Mouse (Mus musculus) right cerebral cortex, postnatal 10 days (tissue): ENCODE data around the gene 8030411F24Rik.
A peak's percentile ranks its signal among the peaks of the same experiment; 100 is the strongest.
"Not testable (repeated sequence)": the region's sequence is repeated elsewhere in the genome, so short reads cannot be mapped to it uniquely, and the experiment has no call there.

Experiments
- DNase-seq, 2 experiments: peaks; one replicate each; pipeline ENCODE4 v3.0.0; 2021; ENCODE audit warnings: low spot score in 2 of 2

Gene 8030411F24Rik

DNA sequence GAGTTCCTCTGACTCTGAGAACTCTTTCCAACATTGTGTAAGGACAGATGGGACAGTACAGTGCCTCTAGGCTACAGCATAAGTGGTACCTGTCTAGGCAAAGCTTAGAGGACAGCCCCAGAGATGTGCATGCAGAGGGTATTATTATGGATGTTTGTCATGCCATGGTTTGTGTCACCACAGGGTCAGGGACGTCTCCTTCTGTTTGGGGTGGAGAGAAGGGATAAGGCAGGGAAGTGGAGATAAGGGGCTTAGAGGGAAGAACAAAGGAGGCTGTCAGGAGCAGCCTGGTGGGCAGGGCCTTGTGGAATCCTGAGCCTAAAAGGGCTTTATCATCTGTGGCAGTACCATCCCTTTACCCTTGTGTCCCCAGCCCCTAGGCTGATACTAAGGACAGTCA, at the start of gene 8030411F24Rik:
TSS of gene 8030411F24Rik (plus strand) at position 301 of the 400 bp plus-strand sequence.
- DNase-seq: no peak

DNA sequence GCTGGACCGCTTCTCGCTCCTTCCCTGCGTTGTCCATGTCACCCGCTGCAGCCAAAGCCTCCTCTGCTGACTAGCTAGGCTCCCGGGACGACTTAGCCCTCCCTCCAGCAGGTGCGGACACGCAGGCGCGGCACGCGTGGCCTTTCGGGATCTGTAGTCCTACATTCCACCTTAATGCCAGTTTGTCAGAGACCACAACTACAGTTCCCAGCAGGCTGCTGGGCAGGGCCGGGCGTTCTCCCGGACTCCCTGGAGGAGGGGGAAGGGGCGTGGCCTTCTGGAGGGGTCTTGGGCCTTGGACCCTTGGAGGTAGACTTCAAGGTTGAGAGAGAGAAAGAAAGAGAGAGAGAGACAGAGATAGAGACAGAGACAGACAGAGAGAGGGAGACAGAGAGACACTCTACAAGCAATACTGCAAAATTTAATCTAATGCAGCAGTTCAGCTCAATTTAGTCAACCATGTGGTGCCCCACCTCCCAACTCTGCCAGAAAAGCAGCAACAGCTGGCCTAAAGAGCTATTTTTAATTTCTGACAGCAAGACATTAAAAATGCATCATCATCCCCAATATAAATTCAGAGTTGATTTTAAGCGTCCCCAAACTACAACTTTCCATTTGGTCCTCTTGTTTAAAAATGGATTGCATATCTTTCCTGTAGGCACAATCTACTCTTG, 49.3 kb upstream of the 8030411F24Rik start, which contains the start of gene Napb:
TSS of gene Napb (minus strand) at position 141 of the 674 bp plus-strand sequence.
- DNase-seq: peak; percentile 97 to 98

DNA sequence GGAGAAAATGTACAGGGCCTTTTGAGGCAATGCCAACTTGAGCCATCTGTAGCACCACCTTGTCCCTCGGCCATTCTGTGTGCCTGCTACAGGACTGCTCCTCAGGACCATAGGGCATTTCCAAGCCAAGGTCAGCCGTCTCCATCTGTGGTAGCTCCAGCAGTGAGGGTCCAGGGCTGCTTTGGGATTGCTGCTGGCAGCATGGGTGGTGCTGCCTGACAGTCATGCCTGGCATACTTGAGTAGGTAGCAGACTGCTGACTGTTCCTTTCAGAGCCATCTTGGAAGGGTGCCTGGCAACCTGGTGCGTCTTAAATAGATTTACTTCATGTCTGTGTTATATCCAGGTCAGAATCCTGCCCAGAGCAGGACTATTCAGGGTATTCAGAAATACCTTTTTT, 38.8 kb upstream of the 8030411F24Rik start:
- DNase-seq: peak; percentile 60 to 74

DNA sequence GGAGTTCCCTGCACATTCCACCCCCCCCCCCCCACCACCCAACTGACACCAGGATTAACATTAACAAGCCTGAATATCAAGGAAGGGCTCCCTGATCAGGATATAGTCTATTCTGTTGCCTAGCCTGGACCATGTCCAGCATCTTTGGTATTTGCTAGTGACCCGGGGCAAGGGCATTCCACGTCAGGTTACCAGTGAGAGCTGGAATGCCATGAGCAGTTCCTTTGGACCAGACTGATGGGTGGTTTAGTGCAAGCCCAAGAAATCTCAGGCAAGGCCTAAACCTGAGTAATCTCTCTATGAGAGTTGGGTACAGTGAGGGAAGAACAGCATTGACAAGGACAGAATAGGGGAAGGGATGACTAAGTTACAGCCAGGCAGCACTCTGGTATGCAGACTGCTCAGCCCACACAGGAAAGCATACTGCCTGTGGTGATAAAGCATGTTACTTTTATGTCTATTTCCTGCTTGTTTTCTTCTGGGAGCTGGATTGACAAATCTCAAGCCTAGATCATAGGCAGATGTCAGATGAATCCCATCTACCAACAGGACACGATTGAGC, 37.9 kb upstream of the 8030411F24Rik start:
- DNase-seq: no peak

DNA sequence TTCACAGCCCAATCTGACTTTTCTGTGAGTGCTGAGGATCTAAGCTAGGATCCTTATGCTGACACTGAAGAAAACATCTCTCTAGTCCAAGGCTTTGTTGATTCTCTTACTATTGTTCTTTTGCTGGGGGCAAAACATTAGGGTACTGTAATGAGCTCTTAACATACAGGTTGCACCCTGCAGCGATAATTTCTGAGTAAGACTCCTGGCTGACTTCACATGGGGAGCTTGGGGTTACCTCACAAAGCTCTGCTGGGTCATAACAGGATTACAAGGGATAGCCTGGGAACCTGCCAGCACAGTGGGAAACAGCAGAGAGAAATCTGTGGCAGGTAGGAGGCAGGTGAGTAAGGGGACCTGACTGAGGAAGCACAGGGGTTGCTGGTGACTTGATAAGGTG, 31.8 kb upstream of the 8030411F24Rik start, which contains the start of gene Cstl1:
TSS of gene Cstl1 (plus strand) at position 301 of the 400 bp plus-strand sequence.
- no peak for DNase-seq

DNA sequence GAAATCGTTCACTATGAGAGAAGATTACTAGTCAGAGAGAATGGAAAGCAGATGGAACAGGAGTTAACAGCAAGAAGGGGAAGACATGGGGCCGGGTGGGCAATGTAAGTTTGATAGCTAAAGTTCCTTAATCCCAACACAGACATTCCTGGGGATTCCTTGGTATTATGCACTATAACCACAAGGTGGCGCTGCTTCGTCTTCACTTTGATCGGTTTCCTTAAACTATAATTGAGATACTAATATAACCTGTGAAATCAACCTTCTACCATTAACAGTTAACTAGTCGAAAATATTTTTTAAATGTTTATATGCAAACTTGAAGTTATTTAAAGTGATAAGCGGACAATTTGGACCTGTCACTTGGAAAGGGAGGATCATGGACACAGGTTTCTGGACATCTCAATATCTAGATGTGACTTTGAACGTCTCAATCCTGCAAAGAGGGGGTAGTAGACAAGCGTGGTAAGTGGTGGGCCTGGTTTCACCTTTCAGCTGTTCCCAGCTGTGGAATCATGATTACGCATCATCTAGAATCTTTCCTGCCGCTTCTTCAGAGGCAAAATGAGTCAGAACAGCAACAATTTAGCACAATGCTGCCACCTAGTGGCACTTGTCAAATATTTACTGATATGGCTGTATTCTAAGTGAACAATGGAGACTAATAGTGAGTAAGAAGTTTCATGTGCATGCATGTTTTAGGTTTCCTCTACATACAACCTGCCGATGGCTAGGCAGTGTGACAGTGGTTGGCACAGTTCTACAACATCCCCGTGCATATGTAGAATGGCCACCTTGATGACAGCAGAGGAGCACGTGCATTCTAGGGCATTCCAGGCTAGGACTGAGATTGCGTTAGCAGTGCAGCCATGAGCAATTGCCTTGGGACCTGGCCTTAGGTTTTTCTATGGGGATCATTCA, 29.7 kb upstream of the 8030411F24Rik start:
- peak; percentile 82 to 83 for DNase-seq

DNA sequence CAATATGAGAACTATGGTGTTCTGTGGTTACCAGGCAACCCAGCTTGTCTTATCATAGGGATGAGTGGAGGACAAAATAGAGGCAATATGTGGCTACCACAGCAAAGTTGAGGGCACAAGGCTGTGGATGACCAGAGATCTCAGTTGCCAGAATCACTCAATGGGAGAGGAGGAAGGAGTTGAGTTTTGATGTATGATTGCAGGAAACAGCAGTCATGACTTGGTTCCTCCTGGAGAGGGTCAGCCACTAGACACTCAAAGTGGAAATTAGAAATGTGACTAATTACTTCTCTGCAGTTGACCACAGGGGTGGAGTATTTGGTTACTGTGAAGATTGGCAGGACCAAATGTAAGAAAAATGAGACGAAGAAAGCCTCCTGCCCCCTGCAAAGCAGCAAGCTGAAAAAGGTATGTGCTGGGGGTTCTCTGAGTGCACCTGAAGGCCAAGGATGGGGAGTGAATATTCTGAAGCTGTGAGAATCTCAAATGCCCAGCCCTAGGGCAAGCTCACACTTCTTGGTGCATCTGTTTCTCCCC, 27.4 kb upstream of the 8030411F24Rik start:
- no peak for DNase-seq

DNA sequence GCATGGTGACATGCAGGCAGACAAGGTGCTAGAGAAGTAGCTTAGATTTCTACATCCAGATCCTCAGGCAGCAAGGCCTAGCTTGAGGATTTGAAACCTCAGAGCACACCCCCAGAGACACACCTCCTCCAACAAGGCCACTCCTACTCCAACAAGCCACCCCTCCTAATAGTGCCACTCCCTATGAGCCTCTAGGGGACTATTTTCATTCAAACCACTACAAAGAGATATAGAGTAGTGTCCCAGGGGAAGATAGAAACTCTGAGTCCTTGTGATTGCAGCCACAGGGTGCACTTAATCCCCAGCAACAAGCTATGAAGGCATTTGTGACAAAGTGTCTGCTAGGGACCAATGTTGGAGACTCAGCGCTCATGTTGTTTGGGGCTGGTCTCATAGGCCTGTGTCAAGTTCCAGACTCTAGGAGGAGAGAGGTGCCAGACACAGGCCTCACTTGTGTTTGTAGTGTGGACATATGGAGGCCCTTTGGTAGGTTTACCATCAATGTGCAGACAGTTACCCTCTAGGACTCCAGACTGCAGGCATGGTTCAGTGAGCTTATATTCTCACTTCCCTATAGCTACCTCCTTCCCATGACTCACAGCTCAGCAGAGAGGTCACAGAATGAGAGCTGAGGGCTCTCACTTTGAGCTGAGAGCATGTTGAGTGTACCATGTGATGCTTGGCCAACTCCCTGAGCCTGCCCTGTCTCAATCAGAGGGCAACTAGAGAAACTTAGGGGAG, 18.0 kb upstream of the 8030411F24Rik start:
- DNase-seq: no peak

DNA sequence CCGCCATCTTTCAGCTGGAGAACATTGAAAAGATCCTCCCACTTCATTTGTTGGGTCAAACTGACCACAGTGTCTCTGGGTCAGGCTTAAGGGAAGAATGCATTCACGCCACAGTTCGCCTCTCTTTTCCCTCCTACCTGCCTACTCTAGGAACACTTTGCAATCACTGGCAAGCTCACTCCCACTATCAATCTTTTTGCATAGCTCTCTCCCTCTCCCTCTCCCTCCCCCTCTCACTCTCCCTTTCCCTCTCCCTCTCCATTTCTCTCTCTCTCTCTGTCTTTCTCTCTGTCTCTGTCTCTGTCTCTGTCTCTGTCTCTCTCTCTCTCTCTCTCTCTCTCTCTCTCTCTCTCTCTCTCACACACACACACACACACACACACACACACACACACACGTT, 10.4 kb upstream of the 8030411F24Rik start, which contains the start of gene Cst11:
TSS of gene Cst11 (minus strand) at position 101 of the 400 bp plus-strand sequence.
- DNase-seq: not testable (repeated sequence)

DNA sequence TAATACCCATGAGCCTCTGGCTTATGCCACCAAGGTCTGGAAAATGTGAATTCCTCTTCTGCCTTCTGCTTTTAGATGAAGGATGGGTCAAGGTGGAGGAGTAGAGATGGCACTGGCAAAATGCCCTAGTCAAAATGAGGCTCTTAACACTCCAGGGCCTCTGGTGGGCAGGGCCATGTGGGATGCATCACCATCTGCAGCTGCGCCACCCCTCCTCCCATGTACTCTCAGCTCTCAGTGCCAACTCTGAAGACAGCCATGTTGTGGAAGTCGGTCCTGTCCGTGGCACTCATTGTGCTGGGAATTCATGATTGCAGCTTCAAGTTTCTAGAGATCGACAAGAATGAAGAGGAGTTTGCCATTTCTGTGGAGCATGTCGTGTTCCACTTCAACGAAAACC, 7.3 kb downstream of the 8030411F24Rik start, which contains the start of gene Cst12:
TSS of gene Cst12 (plus strand) at position 220 of the 400 bp plus-strand sequence.
- DNase-seq: peak in 1 of 2 experiments; percentile 22

DNA sequence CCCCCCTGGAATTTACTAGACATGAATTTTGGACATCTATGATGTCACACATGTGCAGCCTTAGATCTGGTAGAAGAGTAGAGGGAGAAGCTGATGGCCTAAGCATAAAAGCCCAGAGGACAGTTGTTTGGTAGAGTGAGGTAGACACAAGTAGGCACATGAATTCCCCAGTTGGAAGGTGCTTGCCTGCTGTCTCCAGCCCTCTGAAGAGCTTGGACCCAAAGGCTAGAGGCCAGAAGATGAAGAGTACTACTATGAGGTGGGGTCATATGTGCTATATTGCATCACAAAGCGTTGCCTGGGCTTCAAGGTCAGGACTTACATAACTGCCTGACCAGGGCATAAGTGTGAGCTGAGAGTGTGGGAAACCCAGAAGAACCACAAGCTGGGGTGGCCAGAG, 16.7 kb downstream of the 8030411F24Rik start, which contains the start of gene Cst8:
TSS of gene Cst8 (plus strand) at position 301 of the 400 bp plus-strand sequence.
- DNase-seq: no peak

DNA sequence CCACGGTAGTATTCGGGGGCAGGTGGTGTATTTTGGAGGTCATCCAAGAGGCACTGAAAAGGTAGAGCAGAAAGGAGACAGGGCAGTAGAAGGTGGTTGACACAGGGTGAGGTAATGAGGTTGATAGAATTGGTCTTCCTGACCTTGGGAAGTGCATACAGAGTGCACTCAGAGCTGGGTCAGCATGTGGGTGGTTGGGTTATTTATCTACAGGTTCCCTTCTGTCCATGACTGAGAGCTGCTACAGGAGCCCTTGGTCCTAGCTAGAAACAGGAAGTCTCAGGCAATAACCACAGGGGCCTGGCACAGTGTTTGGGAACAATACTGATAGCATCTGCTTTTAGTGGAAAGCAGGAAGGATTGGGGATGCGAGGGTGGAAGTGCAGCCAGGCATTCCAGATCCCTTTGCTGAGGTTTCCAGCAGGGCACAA, 19.7 kb downstream of the 8030411F24Rik start:
- no peak for DNase-seq

DNA sequence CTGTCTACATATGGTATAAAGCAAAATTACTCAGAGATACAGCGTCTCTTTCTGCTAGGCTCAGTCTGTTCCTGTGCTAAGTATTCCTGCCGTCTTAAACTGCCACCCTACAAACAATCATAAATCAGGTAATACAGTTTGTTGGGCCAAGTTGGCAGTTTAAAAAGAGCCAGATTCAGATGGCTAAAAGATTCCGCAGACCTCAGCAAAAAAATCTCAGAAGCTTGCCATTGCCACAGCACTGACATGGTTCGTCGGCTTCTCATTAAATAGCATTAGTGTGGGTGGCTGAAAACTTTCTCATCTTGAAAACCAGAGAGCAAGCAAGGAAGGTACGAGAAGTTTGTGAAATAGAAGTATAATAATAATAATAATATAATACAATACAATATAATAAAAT, 24.9 kb downstream of the 8030411F24Rik start:
- DNase-seq: no peak

DNA sequence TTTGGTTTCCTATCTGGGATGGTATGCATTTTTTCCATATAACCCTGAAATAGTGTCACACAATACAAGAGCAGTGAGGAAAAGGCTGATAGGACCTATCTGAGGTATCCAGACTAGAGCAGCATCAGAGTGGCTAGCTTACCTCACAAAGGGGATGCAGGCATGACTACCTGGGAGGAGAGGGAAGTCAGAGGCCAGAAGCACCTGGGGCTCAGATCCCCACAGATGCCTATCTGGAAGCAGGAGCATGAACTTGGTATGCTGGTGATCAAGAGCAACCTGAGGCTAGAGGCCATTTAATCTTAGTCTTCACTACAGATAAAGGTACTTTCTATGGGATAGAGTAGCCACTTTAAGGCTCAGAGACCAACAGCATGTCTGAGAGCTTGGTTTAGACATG, 38.1 kb downstream of the 8030411F24Rik start, which contains the start of gene Cst13:
TSS of gene Cst13 (plus strand) at position 173 of the 400 bp plus-strand sequence.
- DNase-seq: no peak

DNA sequence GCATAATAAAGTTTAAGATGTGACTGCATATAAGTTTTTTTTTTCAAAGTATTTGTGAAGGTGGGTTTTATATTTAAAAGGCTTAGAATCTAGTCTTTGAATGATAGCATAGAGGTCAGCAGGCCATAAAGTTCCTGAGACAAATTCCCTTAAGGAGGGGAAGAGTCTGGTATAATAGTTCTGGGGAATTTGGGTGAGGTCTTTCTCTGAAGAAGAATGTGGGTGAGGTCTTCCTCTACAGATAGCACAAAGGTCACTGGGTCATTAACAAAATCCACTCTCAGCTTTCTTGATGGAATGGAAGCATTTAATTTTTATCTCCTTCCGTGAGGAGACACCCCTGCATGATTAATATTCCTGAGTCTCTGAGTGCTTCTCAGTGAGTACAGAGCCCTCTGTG, 44.2 kb downstream of the 8030411F24Rik start:
- no peak for DNase-seq

DNA sequence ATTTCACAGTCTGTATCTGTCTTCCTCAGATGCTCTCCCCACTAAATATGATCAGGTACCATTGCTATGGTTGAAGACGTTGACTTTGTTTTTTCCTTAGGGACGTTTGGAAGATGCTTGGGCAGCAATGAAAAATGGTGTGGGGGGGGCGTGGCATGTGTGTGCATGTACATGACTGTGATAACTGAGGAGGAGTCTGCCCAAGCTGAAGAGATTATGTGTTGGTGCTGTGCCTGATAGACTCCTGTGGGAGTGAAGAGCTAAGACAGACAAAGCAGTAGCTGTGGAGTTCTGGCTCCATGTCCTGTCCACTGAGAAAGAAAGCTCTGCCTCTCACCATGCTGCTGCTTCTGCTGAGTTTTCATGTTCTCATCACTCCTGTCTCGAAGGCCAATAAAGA, 53.1 kb downstream of the 8030411F24Rik start, which contains the start of gene Cst9:
TSS of gene Cst9 (plus strand) at position 236 of the 400 bp plus-strand sequence.
- no peak for DNase-seq
